Mouse (Mus musculus) thymus, adult 2 months (tissue): ENCODE measurements around the gene Lfng.

ENCODE experiments used
- CTCF ChIP-seq: fragments of 200-500 bp; IDR thresholded peaks from 2 replicates; pipeline ENCODE4 v1.5.1; 2012; ENCODE audit warnings: mild to moderate bottlenecking, control low read depth, low read length, moderate library complexity, borderline replicate concordance; ENCODE audit not compliant: control insufficient read depth, poor library complexity, insufficient read depth; ENCODE audit errors: extremely low read depth
- POLR2A ChIP-seq: fragments of 200-500 bp; IDR thresholded peaks from 2 replicates; pipeline ENCODE4 v1.6.1; 2012; ENCODE audit warnings: mild to moderate bottlenecking, low read length, control low read depth, moderate library complexity; ENCODE audit not compliant: control insufficient read depth, poor library complexity, insufficient read depth; ENCODE audit errors: extremely low read depth

DNA sequence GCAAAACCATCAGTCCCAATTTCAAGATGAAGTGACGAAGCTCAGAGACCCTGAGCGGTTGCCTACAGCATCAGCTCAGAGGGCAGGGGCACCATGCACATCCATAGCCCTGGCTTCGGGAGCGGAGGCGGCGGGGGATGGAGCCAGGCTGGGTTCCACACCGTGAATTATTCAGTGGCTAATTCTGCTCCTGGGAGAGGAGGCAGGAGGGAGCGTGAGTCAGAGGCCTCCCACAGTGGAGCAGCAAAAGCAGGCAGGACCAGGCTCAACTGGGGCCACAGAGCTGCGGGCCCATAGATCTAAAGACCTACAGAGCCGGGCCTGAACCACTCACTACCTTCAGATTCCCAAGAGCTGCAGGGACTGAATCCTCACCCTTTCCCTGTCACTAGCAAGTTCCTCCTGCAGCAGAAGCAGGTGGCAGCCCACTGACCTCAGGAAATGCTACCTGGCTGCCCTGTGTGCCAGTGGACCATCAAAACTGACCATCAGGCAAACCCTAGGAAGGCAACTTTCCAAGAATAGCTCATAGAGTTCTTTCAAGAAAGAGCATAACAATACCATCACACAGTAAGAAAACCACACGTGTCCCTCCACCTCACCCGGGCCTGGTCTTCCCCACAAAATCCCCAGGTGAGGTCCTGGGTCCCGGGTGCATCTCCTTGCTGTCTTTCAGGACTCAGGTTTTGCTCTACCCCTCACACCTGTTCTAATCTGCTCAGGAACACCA lies 40.1 kb downstream of the Lfng start:
- no peak for TF ChIP-seq CTCF
- no peak for TF ChIP-seq POLR2A
